Mouse (Mus musculus) liver, postnatal 0 days (tissue): ENCODE results near the gene Troap.

Experiments used
- CTCF ChIP-seq: sonication (generic); IDR thresholded peaks from 2 replicates; pipeline ENCODE4 v1.5.1; 2016; ENCODE audit warnings: antibody characterized with exemption, low read depth
- EP300 ChIP-seq: IDR thresholded peaks from 2 replicates; pipeline ENCODE4 v1.6.1; 2016; ENCODE audit warnings: antibody characterized with exemption, low read depth, mild to moderate bottlenecking

DNA sequence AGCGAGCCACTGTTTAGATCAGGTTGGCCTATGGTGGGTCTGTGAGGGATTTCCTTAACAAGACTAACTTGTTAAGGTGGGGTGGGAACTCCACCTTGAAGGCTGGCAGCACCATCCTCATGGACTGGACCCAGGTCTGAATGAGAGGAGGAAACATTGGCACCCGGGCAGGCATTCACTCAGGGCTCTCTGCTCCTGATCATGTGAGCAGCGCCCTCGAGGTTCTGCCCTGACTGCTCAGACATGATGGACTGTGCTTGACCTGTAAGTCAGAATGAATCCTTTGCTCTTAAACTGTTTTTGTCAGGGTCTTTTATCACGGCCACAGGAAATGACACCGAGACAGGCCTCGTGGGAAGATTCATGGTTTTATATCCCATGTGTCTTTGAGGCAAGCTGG lies 30.9 kb downstream of the Troap start:
- no peak for TF ChIP-seq CTCF
- no peak for TF ChIP-seq EP300
